Mouse (Mus musculus): ENCODE results near the gene Cenpx.

- no peak for TF ChIP-seq CTCF (conservative IDR thresholded peaks at IDR 0.05; ENCODE audit: insufficient read depth, insufficient read length, low read depth, low read length)
- TF ChIP-seq POLR2A (IDR thresholded peaks at IDR 0.05; ENCODE audit: low read depth, low read length) = no peak
Measured at GRCm38 (mm10) chr11:120673594-120674122, 39.9 kb downstream of the Cenpx start.

Data from kidney, adult 2 months (tissue).